Mouse (Mus musculus) CD4-positive helper T cell, adult 2 months (primary cell): ENCODE measurements around the gene Calml3.

Experiments
- DNase-seq: peaks from one replicate; pipeline ENCODE4 v3.0.0-alpha.2; 2012; ENCODE audit warnings: low read depth, missing footprints, low spot score

Gene Calml3

DNA sequence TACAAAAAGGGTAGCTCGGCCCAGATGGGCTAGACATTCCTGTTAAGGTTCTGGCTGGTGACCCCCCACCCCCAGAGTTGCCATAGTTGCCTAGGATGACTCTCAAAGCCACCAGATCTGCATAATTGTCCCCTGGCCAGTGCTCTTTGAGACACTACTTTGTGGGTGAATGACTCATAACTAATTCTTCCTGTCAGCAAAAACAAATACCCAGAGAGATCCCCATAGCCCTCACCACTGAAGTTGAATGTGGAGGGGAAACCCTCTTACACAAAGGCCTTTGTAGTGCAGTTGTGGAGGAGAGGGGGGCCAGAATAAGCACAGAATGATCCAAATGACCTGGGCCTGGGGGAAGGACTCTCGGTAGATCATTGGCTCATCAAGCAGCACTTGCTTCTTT is 21.6 kb downstream of the Calml3 start:
- no peak for DNase-seq

DNA sequence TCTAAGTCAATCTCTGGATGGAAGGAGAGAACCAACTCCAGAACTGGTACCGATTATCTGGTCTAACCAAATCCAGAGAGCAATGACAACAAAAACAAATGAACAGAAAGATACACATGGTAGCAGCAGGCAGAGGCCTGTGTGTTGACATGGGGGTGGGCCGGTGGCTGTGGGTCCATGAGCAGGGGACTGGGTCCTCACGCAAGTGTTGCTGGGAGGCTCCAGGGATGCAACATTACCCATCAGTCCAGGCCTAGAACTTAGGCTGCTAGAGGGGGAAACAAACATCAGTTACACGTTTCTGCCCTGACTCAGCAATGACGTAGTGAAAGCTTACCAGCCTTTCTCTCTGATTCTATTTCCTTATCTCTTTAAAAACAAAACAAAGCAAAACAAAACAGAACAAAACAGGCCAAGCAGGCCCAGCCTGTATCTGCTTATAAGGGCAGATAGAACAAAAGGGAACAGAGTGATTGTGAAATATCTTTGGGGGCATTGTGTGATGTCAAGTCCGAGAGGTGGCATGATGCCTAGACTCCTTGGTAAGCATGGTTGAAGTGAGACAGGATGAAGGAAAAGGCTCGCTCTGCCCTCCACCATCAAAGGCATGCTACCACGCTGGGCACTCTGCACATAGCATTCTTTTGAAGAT is 24.4 kb downstream of the Calml3 start:
- DNase-seq = no peak

DNA sequence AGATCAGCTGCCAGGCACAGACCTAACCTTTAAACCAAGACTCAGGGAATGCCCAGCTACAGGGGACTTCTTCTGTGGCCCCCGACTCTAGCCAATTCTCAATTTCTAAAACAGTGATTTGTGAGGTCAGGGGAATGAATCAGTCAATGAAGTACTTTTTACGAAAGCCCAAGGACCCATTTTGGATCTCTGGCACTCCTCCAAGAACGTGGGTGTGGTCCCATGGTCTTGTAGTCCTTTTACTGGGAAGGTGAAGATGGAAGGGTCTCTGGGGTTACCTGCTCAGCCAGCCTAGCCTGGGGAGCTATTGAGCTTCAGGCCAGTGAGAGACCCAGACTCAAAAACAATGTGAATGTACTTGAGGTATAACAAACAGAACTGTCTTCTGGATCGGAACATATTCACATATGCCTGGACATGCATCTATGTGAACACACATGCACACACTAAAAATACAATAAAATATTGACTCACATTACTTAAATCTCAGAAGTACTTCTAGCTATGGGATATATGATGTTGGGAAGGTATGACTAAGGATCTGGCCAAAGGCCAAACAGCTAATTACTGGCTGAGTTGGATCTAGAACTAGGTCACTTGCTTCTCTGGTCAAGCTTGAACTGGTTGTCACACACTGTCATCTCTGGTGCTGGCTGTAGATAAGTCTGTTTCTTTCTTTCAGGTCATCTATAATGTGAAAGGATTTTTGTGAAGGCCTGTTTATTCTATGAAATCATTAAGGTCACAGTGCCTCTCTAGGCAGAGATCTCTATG is 25.3 kb downstream of the Calml3 start:
- no peak for DNase-seq

GRCm38 (mm10) chr13:3777216-3777912 is 26.8 kb downstream of the Calml3 start:
- no peak for DNase-seq

DNA sequence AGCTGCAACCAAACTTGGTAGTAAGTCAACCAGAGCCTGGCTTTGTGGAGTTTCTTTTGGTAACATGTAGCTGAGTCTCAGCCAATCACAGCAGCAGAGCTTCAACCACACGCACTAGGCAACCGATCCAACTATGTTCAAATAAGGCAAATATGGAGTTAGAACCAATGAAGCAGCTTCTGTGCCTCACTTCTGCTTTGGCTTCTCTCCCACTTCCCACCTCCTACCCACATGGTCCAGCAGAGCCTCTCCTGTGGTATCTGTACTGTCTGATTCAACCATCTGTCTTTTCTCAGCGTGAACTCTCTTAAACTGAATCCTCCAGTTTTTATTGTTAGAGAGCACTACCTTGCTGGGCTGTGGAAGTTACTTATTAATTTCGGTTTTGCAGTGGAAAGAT is 27.7 kb downstream of the Calml3 start:
- no peak for DNase-seq

DNA sequence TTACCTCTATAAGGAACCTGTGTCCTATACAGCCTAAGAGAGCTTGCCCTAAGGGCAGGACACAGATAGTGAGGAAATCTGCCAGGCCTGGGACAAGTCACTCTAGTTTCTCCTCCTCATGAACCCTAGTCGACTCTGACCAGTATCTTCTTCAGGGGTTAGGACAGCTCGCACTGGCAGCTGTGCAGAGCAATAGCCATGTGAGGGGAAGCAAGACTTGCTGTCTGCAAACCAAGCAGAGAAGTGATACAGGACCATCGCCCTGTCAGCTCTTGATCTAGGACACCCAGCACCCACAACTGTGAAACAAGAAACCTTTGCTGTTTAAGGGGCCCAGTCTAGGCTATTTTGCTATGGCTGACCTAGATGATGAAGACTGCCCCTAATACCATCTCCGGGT is 29.1 kb downstream of the Calml3 start:
- DNase-seq = no peak

DNA sequence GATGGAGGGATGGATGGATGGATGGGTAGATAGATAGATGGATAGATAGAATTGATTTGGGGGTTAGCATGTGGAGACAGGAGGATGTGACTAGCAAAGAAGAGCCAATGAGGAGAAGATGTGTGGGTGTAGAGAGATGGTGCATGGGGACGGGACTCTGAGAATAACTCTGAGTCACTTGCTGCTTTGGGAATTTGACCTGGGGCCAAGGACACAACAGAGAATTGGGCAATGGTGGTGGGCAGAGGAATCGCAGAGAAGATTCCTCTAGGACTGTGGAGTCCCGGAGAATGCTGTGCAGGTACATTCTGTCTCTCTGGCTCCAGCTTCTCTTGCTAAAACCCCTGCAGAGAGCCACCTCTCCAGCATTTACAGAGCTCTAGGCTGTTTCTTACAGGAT is 29.8 kb downstream of the Calml3 start:
- DNase-seq = no peak

GRCm38 (mm10) chr13:3773149-3773688 is 30.9 kb downstream of the Calml3 start:
- DNase-seq = no peak

DNA sequence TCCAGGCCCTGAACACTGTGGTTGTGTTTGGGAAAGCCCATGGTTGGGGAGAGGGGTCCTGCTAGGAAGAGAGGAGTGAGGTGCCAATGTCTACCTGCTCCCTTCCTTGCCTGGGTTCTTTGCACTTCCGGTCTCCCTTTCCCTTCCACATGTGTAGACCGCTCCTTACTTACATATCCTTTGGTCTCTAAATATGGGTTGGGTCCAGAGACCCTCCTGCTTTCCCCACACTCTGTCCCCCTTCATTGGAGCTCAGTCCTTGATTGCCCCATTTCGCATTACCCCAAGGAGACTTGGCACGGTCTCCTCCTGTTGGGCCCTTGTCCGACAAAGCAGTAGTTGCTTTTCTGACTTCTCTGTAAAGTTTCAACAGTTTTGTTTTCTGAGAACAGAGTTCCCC is 32.9 kb downstream of the Calml3 start:
- no peak for DNase-seq

GRCm38 (mm10) chr13:3770170-3771024 is 33.7 kb downstream of the Calml3 start:
- DNase-seq = no peak

DNA sequence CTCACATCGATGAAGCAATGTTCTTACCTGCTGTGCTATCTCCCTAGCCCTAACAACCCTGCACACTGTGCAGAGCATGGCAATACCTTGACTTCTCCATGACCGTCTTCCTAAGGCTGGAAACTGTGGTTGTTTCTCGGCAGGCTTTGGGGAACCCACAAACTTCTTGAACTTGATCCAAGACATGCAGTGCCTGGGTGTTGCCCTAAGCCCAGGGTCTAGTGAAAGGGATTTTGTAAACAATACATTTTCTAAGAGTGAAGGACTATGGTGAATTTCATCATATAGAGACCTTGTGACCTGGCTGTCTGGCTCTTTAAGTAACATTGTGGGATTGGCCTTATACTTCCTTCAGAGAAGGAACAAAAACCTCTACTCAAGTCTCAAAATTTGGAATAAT is 34.6 kb downstream of the Calml3 start:
- no peak for DNase-seq

- DNase-seq = no peak
Measured at GRCm38 (mm10) chr13:3768621-3769020, 35.5 kb downstream of the Calml3 start.

DNA sequence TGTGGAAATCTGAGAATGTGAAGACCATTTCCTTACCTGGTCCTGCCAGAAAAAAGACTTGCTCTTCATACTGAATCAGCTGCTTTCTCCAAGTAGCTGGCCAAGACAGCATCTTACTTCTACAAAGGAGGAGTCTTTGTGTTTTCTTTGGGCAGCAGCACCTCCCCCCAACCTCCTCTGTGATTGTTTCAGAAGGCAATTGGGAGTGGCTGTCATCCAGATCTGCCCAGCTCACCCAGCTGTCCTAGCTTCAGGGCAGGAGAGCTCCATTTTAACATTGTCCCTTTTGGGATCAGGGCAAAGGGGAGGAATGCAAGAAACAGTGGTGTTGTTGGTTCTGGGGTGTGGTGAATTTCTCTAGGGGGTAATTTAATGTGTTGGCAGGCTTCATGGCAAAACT is 37.0 kb downstream of the Calml3 start:
- no peak for DNase-seq

- no peak for DNase-seq
Measured at GRCm38 (mm10) chr13:3765781-3766180, 38.3 kb downstream of the Calml3 start.

DNA sequence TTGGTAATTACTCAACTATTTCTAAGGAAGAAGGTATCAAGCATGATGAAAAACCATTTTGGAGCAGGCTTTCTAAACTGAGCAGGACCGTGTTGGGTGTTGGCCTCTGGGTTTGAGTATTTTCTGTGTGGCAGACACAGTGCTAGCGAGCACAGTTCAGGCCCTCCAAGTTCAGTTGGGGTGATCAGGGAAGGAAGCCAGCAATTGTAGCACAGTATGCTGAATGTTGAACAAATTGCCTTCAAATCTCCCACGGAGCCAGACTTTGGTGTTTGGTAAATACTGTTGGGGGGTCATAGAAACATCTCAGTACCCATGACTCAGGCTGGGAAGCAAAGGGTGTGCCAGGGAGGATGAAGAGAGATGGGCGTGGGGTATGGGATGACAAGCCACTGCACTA is 43.0 kb downstream of the Calml3 start:
- DNase-seq = no peak

DNA sequence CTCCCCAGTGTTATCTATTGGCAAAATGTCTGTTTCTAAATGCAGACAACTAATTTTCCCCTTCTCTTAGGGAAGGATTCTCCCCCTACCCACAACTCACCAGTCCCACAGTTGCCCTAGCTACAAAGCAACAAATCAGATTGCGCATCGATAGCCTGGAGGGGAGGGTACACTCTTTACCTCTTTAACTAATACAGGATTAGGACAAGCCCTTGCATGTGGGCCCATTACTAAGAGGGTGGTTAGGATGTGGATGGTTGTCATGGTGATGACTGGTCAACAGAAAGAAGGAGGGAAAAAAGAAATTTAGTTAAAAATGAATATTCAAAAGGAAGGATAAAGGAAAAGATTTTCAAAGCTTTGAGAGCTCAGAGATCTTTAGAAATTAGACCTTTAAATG is 45.8 kb downstream of the Calml3 start:
- no peak for DNase-seq

DNA sequence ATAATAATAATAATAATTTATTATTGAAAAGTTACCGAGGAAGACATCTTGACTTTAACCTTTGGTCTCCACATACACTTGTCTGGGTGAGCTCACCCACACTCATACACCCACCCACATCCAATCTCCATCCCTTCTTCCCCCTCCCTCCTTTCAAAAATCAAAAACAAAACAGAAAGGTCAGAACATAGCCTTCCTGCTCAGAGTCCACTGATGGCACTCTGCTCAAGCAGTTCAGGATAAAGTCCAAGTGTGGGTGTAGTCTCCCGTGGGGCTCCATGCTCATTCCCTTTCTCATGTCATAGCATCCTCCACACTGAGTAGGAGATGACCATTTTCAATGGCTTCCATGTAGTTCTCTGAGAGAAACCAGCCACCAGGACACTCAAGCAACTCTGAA is 50.8 kb downstream of the Calml3 start:
- no peak for DNase-seq
